Mouse (Mus musculus): ENCODE data around the gene Zbtb32.

Gene Zbtb32

DNA sequence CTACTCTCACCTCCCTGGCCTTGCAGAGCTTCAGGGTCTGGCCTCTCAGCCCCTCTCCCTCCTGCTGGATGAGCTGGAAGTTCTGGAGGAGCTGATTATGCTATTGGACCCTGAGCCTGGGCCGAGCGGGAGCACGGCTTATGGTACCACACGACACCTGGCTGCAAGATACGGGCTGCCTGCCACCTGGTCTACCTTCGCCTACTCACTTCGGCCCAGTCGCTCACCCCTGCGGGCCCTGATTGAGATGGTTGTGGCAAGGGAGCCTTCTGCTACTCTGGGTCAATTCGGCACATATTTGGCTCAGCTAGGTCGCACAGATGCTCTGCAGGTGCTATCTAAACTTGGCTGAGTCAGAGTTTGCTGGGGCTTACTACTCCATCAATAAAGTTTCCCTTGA is 31.2 kb downstream of the Zbtb32 start:
- in situ Hi-C loops (cut with MseI, MboI), result no loop called here

GRCm38 (mm10) chr7:30566033-30566432 is 32.7 kb downstream of the Zbtb32 start:
- in situ Hi-C loops (cut with MseI, MboI), result no loop called here

DNA sequence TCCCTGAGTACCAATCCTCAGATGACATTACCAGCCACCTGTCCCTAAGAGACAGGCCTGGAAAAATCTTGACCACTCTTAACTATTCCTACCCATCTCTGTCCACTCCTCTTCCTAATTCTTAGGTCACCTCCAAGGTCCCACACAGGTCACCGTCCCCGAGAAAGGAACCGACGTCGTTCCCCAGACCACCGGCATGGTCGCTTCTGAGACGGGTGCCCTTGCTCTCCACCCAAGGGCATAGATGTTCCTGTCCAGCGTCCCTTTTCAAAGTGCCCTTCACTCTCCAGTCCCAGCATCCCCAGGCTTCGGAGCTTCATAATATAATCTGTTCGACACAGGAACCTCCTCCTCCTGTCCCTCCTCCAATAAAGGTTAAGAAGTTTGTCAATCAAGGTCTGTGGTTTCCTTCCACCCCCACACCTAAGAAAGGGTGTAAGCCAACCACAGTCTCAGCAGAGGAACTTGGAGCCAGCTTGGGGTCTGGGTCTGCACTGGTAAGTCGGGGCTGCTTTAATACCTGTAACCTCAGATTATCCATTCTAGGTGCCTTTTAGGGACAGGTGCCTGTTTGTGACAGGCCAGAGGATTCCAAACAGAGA is 33.6 kb downstream of the Zbtb32 start, which contains the start of gene Igflr1:
Gene Igflr1, plus strand, starts transcription at position 458 of the 602 bp plus-strand sequence.
- in situ Hi-C loops (cut with MseI, MboI), result no loop called here

DNA sequence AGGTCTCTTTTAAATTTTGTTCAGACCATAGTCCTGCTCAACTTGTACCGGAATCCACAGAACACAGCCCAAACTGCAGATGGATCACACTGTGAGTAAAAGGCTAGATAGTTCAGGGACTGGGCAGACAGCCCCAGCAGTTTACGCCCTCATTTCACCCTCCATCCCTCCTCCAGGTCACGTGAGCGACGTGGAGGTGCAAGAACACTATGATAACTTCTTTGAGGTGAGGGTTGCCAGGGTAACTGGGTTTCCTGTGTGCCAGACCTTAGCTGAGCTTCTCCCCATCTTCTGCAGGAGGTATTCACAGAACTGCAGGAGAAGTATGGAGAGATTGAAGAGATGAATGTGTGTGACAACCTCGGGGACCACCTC is 34.8 kb downstream of the Zbtb32 start:
- in situ Hi-C loops (cut with MseI, MboI), result no loop called here

- in situ Hi-C loops (cut with MseI, MboI), result no loop called here
Observed at GRCm38 (mm10) chr7:30563117-30563905, 35.4 kb downstream of the Zbtb32 start, which contains the start of the genes U2af1l4, Gm49396 and Psenen. Gene U2af1l4, plus strand, starts transcription at chr7:30563301. Gene Gm49396, plus strand, starts transcription at chr7:30563344. Gene Psenen, minus strand, starts transcription at chr7:30563627.

DNA sequence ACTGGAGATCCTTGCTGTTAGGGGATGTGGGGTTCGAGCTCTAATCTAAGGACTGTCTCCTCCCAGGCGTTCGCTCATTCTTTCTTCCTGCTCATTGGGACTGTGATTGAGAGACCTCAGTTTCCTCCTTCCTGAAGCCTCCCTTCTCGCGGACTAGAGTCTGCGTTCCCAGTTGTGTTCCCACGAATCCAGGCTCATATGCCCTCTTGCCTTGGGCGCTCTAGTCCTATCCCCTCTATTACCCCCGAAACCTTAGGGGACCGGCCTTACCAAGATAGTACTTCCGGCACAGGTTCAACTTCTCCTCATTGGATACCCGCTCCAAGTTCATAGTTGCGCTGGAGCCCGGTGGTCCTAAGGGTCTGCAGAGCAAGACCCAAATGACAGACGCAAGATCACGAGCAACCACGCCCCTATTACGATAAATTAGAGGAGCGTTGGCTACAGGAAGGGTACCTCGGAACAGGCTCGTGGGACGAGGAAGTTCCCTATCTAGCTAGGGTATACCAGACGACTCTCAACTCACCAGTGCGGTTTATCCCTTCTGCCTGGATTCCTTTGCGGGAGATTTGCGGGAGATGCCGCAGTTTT is 36.1 kb downstream of the Zbtb32 start:
- in situ Hi-C loops (cut with MseI, MboI), result no loop called here

GRCm38 (mm10) chr7:30560296-30560695 is 38.4 kb downstream of the Zbtb32 start:
- in situ Hi-C loops (cut with MseI, MboI), result no loop called here

DNA sequence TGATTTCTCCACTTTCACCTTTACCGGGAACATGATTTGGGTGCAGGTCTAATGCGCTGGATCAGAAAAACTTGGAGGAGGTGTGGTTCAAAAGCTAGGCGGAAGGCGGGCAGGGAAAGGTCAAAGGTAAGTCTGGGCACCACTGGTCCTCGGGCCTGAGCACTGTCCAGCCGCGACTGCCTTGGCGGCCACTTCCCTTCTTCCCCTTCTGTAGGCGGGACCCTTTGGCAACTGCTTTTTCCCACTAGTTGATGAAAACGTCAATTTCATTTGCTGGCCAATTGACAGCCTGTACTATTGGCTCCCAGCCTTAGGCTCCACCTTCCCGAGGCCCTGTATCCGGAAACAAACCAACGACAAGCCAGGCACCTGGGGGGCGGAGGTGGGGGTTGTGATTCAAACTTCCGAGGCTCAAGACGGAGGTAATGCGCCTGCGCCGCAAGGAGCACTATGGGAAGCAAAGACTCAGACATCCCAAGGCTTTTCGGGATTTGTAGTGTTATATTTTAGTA is 39.2 kb downstream of the Zbtb32 start, which contains the start of gene Lin37:
Gene Lin37, minus strand, starts transcription at position 396 of the 512 bp plus-strand sequence.
- in situ Hi-C loops (cut with MseI, MboI), result no loop called here

GRCm38 (mm10) chr7:30558656-30559442 is 39.9 kb downstream of the Zbtb32 start:
- in situ Hi-C loops (cut with MseI, MboI), result no loop called here

DNA sequence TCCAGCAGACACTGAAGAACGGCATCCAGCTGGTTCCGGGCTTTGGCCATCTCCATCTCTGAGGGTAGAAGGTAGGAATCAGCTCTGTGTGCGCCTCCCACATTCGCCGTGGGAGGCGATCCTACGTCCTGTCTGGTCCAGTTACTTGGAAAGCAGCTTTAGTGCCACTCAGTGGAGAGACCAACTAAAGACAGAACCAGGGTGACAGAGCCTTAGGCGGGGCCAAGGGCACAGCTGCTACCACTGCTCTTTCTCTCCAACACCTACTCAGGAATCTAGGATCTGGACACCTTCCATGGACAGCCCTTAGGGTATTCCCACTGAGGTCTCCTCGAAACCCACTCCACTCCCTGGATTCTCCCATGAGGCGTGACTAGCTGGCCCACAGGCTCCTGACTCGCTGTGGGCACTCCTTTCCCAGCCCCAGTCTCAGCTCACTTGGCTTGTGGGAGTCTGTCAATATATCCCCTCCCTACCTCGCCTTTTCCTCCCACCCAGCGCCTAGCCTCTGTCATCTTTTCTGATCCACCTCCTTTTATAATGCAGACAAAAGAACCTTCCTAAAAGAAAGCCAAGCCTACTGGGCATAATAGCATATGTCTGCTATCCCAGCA is 40.7 kb downstream of the Zbtb32 start:
- in situ Hi-C loops (cut with MseI, MboI), result no loop called here

DNA sequence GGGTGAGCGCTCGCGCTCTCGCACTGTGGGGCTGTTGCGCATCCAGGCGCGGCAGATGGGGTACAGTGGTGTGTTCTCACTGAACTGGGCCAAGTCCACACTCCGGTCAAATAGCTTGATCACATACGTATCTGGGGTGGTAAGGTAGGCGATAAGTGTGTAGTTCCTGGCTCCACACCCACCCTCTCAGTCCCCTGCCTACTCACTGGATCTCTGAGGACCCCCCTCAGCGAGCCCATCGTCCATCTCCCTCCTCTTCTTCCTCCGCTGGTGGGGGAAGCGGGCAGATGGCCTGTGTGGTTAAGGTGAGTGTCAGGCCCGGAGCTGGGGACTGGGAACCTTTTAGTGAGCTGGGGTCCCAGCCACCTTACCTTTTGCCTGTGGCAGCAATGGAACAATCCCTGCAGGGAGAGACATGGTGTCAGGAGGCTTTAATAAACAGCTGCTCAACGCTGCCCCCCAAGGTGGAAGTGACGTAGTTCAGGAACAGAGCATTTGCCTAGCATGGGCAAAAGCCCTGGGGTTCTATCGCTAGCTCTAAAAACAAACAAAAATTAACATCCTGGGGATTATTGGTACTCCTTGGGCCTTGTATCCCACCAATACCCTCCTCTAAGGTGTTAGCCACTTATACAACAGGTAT is 41.7 kb downstream of the Zbtb32 start:
- in situ Hi-C loops (cut with MseI, MboI), result no loop called here

DNA sequence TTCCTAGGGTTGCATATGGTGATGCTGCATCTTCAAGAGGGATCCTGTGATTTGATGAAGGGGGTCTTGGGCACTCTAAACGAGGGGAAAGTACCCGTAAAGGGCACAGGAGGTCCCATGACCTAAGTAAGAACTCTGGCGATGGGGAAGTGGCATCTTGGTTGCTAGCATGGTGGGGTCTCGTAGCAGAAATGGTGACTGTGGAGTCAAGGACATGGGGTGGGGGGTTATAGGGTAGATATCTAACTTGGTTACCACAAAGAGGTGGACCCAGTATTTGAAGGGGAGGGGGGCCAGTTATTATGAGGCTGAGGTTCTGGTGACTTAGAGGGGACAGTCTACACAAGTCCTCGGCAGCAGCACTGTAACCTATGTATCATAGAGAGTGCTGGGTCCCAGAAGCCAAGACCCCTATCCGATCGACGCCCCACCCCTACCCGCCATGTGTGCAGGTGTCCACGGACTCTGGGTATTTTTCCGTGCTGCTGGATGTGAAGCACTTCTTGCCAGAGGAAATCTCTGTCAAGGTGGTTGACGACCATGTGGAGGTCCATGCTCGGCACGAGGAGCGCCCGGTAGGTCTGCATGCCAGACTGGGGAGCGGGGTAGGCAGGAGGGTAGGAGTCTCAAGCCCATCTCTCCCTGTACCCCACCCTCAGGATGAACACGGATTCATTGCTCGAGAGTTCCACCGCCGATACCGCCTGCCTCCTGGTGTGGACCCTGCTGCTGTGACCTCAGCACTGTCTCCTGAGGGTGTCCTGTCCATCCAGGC is 44.7 kb downstream of the Zbtb32 start:
- in situ Hi-C loops (cut with MseI, MboI), result no loop called here

GRCm38 (mm10) chr7:30553021-30553589 is 45.6 kb downstream of the Zbtb32 start:
- in situ Hi-C loops (cut with MseI, MboI), result no loop called here

GRCm38 (mm10) chr7:30552102-30553020 is 46.3 kb downstream of the Zbtb32 start, which contains the start of the genes Hspb6 and Proser3:
Gene Hspb6, plus strand, starts transcription at chr7:30552178.
Gene Proser3, minus strand, starts transcription at chr7:30552299.
- in situ Hi-C loops (cut with MseI, MboI), result no loop called here

DNA sequence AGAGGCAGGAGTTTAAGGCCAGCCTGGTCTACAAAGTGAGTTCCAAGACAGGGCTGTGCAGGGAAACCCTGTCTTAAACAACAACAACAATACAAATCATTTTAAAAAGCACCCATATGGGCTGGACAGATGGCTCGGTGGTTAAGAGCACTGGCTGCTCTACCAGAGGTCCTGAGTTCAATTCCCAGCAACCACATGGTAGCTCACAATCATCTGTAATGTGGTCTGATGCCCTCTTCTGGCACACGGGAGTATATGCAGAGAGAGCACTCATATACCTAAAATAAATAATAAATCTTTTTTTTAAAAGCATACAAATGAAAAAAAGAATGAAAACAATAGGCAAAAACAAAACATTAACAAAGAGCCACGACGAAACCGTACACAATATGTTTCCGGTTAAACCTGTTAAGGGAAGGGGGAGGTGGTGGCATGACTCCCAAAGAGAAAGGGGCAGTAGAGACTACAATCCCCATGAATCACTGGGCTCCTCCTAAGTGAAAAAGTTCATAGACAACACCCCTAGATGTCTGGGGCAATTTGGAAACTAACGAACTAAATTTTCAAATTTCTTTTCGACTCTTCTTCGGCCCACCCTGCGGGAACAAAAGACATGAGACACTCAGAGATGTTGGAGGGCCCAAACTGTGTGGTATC is 47.1 kb downstream of the Zbtb32 start:
- in situ Hi-C loops (cut with MseI, MboI), result no loop called here

DNA sequence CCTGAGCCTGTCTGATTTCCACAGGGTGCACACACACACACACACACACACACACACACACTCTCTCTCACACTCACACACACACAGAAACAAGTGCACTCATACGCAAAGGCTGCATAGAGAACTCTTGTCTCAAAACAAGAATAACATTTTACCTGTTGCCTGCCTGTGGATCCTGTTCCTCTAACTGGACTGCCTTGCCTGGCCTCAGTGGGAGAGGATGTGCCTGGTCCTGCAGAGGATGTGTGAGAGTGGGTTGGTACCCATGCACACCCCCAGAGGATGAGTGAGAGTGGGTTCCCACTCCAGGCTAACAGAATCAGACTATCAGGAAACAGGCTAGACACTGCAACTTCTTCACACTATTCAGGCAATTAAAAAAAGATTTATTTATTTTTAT is 48.1 kb downstream of the Zbtb32 start:
- in situ Hi-C loops (cut with MseI, MboI), result no loop called here

DNA sequence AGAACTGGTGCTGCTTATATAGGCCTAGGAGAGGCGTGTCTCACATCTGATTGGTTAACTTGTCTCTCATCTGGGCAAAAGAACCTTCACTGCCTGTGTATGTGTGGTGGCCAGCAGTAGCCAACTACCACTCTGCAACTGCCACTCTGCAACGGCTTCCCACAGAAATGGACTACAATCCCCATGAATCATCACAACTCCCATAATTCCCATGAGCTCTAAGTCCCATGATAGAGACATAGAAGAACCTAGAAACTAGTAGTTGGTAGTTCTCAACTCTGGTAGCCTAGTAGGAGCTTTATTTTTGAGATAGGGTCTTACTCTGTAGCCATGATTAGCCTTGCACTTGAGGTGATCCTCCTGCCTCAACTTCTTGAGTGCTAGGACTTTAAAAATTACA is 48.8 kb downstream of the Zbtb32 start:
- in situ Hi-C loops (cut with MseI, MboI), result no loop called here

DNA sequence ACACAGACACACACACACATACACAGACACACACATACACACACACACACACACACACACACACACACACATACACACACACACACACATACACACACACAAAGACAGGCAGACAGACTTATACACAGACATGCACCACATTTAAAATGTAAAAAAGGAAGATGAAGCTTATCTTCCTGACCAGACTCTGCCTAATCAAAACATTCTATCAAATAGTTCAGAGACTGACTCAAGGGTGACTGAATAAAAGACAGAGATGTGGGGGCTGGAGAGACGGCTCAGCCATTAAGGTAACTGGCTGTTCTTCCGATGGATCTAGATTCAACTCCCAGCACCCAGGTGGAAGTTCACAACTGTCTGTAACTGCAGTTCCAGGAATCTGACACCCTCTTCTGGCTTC is 54.4 kb downstream of the Zbtb32 start:
- in situ Hi-C loops (cut with MseI, MboI), result no loop called here
